Mouse (Mus musculus): ENCODE measurements around the gene H2al1c.
"Not testable (repeated sequence)": the region's sequence is repeated elsewhere in the genome, so short reads cannot be mapped to it uniquely, and the experiment has no call there.

The H2al1c gene

GRCm38 (mm10) chrX:11305355-11305754, at the start of gene H2al1c:
Gene H2al1c (plus strand): TSS chrX:11305655.
- not testable (repeated sequence) for DNase-seq (ENCODE audit: low spot score)

DNA sequence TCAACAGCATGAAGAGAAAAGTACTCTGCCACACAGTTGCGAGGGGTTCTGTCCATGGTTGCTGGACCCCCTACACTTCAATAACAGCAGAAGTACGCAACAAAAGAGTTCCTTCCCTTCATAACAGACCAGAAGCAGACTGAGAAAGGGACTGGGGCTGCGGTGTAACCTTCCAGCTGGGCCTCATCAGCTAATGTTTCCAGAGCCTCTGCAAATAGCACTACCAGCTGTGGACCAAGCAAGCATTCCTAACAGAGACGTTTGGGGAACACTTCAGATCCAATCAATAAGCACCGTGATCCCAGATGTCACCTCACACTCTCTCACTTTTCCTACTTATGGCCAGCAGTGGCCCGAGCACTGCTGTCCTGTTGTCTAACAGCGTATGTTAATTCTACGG, 40.5 kb upstream of the H2al1c start:
- no peak for DNase-seq (ENCODE audit: low spot score)

DNA sequence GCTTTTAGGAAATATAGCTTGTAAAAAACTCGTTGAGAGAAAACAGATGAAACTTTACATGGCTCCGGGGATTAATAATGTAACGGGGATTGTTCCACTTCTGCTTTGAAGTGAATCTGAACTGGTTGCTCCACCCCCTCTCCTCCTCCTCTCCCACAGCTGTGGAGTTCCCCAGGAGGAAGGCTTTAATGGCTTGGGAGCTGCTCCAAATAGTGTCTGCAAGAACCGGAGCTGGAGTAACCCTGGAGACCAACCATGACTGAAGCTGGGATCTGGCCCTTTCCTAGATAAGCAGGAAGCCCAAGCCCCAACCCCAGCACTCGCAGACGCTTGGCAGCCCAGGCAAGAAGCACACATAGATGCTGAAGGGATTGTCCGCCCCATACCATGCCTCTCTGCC, 37.7 kb upstream of the H2al1c start:
- no peak for DNase-seq (ENCODE audit: low spot score)

GRCm38 (mm10) chrX:11269074-11269473, 36.4 kb upstream of the H2al1c start:
- DNase-seq (ENCODE audit: low spot score), result no peak

DNA sequence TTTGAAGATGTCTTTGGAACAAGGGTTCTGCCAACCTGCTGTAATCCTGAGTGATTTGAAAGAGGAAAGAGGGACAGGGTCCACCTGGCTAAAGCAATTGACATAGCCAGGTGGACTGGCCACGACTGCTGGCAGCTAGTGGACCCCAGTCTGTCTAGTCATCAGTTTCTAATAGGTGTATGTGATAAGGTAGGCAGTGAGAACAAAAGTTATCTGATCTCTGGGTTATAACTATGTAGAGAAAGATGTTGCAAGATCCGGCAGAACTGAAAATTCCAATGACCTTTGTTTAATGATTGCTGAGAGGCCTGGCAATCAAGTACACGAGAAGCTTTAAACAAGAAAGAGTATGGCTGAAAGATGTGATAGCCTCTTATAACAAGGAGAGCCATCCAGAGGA, 32.3 kb upstream of the H2al1c start:
- DNase-seq (ENCODE audit: low spot score), result no peak

GRCm38 (mm10) chrX:11277083-11277482, 28.4 kb upstream of the H2al1c start:
- DNase-seq (ENCODE audit: low spot score), result no peak

- no peak for DNase-seq (ENCODE audit: low spot score)
Measured at GRCm38 (mm10) chrX:11280741-11281140, 24.7 kb upstream of the H2al1c start.

GRCm38 (mm10) chrX:11288306-11288882, 17.1 kb upstream of the H2al1c start:
- no peak for DNase-seq (ENCODE audit: low spot score)

DNA sequence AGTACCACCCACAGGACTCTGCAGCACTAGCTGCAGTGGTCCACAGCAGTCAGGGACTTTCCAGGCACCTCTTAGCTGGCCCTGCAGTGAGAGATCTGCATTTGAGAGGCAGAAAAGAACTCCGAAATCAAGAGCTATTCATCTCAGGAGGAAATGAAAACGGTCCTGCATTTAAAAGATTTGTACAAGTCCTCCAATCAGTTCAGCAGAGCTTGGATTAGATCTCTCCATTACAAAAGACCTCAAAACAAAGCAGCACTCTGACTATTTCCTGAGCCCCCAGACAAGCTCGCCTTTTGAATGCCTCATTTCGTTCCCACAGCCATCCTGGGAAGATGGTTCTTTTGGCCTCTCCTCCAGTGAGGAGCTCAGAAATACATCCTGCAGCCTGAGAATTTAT, 16.2 kb upstream of the H2al1c start:
- no peak for DNase-seq (ENCODE audit: low spot score)

DNA sequence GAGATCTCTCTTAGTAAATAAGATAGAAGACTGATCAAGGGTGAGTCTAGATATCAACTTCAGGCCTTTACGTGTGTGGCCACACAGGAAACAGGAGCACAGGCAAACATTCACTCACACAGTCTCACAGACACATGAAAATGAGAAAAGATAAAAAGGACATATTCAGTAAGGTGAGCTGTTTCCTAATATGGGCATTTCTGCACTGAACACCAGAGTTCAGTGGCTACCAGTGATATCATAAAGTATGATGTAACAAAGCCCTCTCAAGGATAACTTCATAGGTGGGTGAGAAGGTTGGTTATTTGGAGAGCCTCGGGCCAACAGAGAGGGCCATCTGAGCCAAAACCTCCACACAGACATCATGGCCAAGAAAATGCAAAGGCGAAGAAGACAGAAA, 6.5 kb upstream of the H2al1c start, which contains the start of gene H2al1a:
Gene H2al1a (plus strand): TSS at position 301 of the 400 bp plus-strand sequence.
- DNase-seq (ENCODE audit: low spot score), result not testable (repeated sequence)

DNA sequence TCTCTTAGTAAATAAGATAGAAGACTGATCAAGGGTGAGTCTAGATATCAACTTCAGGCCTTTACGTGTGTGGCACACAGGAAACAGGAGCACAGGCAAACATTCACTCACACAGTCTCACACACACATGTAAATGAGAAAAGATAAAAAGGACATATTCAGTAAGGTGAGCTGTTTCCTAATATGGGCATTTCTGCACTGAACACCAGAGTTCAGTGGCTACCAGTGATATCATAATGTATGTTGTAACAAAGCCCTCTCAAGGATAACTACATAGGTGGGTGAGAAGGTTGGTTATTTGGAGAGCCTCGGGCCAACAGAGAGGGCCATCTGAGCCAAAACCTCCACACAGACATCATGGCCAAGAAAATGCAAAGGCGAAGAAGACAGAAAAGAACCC, 3.3 kb upstream of the H2al1c start, which contains the start of gene H2al1b:
Gene H2al1b (plus strand): TSS at position 301 of the 400 bp plus-strand sequence.
- DNase-seq (ENCODE audit: low spot score), result not testable (repeated sequence)

- not testable (repeated sequence) for DNase-seq (ENCODE audit: low spot score)
Measured at GRCm38 (mm10) chrX:11308524-11308923, 3.1 kb downstream of the H2al1c start, which contains the start of gene H2al1d. Gene H2al1d (plus strand): TSS chrX:11308824.

DNA sequence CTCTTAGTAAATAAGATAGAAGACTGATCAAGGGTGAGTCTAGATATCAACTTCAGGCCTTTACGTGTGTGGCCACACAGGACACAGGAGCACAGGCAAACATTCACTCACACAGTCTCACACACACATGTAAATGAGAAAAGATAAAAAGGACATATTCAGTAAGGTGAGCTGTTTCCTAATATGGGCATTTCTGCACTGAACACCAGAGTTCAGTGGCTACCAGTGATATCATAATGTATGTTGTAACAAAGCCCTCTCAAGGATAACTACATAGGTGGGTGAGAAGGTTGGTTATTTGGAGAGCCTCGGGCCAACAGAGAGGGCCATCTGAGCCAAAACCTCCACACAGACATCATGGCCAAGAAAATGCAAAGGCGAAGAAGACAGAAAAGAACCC, 6.2 kb downstream of the H2al1c start, which contains the start of gene H2al1e:
Gene H2al1e (plus strand): TSS at position 301 of the 400 bp plus-strand sequence.
- DNase-seq (ENCODE audit: low spot score), result not testable (repeated sequence)

- DNase-seq (ENCODE audit: low spot score), result not testable (repeated sequence)
Measured at GRCm38 (mm10) chrX:11314858-11315257, 9.4 kb downstream of the H2al1c start, which contains the start of gene H2al1f. Gene H2al1f (plus strand): TSS chrX:11315158.

GRCm38 (mm10) chrX:11317956-11318355, 12.5 kb downstream of the H2al1c start, which contains the start of gene H2al1g:
Gene H2al1g (plus strand): TSS chrX:11318256.
- DNase-seq (ENCODE audit: low spot score), result not testable (repeated sequence)

DNA sequence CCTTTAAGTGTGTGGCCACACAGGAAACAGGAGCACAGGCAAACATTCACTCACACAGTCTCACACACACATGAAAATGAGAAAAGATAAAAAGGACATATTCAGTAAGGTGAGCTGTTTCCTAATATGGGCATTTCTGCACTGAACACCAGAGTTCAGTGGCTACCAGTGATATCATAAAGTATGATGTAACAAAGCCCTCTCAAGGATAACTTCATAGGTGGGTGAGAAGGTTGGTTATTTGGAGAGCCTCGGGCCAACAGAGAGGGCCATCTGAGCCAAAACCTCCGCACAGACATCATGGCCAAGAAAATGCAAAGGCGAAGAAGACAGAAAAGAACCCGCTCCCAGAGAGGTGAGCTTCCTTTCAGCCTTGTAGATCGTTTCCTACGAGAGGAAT, 15.7 kb downstream of the H2al1c start, which contains the start of gene H2al1h:
Gene H2al1h (plus strand): TSS at position 301 of the 400 bp plus-strand sequence.
- DNase-seq (ENCODE audit: low spot score), result not testable (repeated sequence)

DNA sequence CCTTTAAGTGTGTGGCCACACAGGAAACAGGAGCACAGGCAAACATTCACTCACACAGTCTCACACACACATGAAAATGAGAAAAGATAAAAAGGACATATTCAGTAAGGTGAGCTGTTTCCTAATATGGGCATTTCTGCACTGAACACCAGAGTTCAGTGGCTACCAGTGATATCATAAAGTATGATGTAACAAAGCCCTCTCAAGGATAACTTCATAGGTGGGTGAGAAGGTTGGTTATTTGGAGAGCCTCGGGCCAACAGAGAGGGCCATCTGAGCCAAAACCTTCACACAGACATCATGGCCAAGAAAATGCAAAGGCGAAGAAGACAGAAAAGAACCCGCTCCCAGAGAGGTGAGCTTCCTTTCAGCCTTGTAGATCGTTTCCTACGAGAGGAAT, 18.9 kb downstream of the H2al1c start, which contains the start of gene H2al1i:
Gene H2al1i (plus strand): TSS at position 301 of the 400 bp plus-strand sequence.
- not testable (repeated sequence) for DNase-seq (ENCODE audit: low spot score)

DNA sequence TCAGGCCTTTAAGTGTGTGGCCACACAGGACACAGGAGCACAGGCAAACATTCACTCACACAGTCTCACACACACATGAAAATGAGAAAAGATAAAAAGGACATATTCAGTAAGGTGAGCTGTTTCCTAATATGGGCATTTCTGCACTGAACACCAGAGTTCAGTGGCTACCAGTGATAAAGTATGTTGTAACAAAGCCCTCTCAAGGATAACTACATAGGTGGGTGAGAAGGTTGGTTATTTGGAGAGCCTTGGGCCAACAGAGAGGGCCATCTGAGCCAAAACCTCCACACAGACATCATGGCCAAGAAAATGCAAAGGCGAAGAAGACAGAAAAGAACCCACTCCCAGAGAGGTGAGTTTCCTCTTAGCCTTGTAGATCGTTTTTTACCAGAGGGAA, 22.1 kb downstream of the H2al1c start, which contains the start of gene H2al1j:
Gene H2al1j (plus strand): TSS at position 301 of the 400 bp plus-strand sequence.
- DNase-seq (ENCODE audit: low spot score), result not testable (repeated sequence)

- DNase-seq (ENCODE audit: low spot score), result peak; percentile 15
Measured at GRCm38 (mm10) chrX:11345762-11346161, 40.3 kb downstream of the H2al1c start.

DNA sequence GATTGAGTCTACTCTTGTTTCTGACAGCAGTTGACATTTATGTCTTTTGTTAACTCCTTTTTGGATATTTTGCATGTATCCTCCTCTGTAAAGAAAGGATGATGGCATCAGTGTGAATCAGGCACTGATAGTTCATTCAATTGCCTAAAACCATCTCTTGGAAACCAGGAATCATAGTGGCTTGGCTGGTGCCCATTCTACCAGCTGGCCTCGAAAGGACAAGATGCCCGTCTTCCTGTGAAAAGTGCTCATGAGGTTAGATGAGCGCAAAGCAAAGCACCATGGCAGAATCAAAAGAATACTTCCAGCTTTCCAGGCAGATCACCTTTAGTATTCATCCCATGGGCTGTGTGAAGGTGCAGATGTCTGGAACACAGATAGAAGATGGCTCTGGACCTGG, 41.3 kb downstream of the H2al1c start:
- no peak for DNase-seq (ENCODE audit: low spot score)
